Mouse (Mus musculus) ES-Bruce4 (cell line): ENCODE measurements at regions not wholly inside any gene's neighbourhood (a gene's known extent, or its start where the extent isn't known, plus 50 kb on each side); places are given as distances from the start of the nearest gene placed in this dataset.

Experiments used
- H3K27ac ChIP-seq: 2 replicates; pipeline ENCODE4 v1.5.1; 2012; ENCODE audit warnings: low read length, inconsistent platforms; ENCODE audit not compliant: insufficient read depth
- H3K27me3 ChIP-seq: 2 replicates; pipeline ENCODE4 v1.6.1; 2012; ENCODE audit warnings: mild to moderate bottlenecking, low read length, inconsistent platforms; ENCODE audit not compliant: control insufficient read depth, poor library complexity, insufficient read depth, severe bottlenecking
- H3K36me3 ChIP-seq: 2 replicates; pipeline ENCODE4 v1.6.1; 2012; ENCODE audit warnings: inconsistent platforms, mild to moderate bottlenecking, low read length, moderate library complexity; ENCODE audit not compliant: control insufficient read depth, poor library complexity, insufficient read depth, severe bottlenecking
- H3K4me1 ChIP-seq: one replicate; pipeline ENCODE4 v1.8.1; 2011; ENCODE audit warnings: low read length; ENCODE audit not compliant: control insufficient read depth, insufficient read depth
- H3K4me3 ChIP-seq: 2 replicates; pipeline ENCODE4 v1.5.1; 2011; ENCODE audit warnings: low read depth, mild to moderate bottlenecking, low read length
- H3K9ac ChIP-seq: 2 replicates; pipeline ENCODE4 v1.6.1; 2012; ENCODE audit warnings: low read depth, mild to moderate bottlenecking, inconsistent platforms; ENCODE audit not compliant: poor library complexity, severe bottlenecking
- H3K9me3 ChIP-seq: replicated peaks from 2 replicates; pipeline ENCODE4 v1.6.1; 2012; ENCODE audit warnings: mild to moderate bottlenecking, low read length, inconsistent platforms; ENCODE audit not compliant: control insufficient read depth, poor library complexity, insufficient read depth, severe bottlenecking
- CTCF ChIP-seq: IDR thresholded peaks from one replicate; pipeline ENCODE4 v1.8.1; 2011; ENCODE audit warnings: low read depth, low read length
- EP300 ChIP-seq: IDR thresholded peaks from 2 replicates; pipeline ENCODE4 v1.6.1; 2011; ENCODE audit warnings: low read depth, low read length; ENCODE audit not compliant: insufficient read depth
- POLR2A ChIP-seq: IDR thresholded peaks from one replicate; pipeline ENCODE4 v1.8.1; 2011; ENCODE audit warnings: low read length; ENCODE audit not compliant: insufficient read depth

GRCm38 (mm10) chr8:89566461-89566860 lies 522.5 kb upstream of the Sall1 start:
- Histone ChIP-seq H3K27me3 (no peaks in the 10 kb centered on the region; the same call in 1 of the 2 replicates), H3K9me3 (no peaks in the 10 kb centered on the region), H3K36me3 (no peaks in the 10 kb centered on the region), H3K4me3 (no peak overlapping the region), H3K4me1 (no peaks in the 10 kb centered on the region), H3K9ac (no peak overlapping the region), H3K27ac (no peak overlapping the region)
- no peak for TF ChIP-seq POLR2A
- TF ChIP-seq EP300 = no peak
- TF ChIP-seq CTCF = no peak

DNA sequence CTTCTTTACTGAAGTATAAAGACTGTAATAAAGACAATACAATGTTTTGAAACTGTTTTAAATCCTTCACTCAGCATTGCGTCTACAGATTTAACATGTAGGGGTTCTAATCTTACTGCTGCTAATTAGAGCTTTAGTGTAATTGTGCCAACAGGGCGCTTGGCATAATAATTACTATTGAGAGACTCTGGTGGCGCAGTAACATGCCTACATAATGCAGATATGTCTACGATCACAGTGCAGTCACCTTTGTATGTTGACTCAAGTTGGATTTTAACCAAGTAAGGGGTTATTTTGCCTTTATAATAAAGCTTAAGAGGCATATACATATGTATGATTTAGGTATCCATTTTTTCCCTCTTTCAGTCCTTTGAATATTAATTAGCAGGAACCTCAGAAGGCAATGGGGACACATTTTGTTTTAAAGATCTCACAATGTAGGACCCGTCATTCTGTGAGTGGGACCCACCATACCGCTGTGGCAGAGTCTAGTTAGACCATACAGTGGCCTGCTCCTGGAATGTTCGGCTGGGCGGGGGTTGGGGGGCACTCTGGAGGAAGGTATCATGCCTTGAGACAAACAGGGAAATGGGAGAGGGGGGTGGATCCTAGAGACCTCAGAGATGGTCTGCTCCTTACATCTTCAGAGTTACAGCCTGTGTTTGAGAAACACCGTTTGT lies 521.3 kb upstream of the Sall1 start:
- TF ChIP-seq CTCF = no peak
- TF ChIP-seq EP300 = no peak
- TF ChIP-seq POLR2A = no peak
- Histone ChIP-seq H3K9ac (no peak overlapping the region), H3K4me1 (no peaks in the 10 kb centered on the region), H3K4me3 (no peak overlapping the region), H3K36me3 (no peaks in the 10 kb centered on the region), H3K27me3 (no peaks in the 10 kb centered on the region; the same call in 1 of the 2 replicates), H3K9me3 (no peaks in the 10 kb centered on the region), H3K27ac (no peak overlapping the region)

DNA sequence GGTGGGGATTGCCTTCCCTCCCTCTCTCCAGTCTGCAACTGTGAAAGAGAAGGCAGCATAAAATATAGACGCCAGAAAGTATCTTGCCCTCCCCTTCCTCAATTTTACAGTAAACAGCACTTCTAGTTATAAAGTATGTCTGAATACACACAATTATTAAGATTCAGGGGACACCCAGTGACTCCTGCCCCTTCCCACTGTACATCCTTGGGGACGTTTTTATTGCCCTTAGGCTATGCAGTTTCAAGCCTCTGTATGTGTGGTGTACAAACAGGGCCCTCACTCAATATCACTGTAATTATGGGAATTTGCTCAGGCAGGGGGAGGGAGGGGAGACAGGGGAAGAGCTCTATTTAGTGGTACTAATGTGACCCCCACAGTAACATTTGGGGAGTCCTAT lies 519.6 kb upstream of the Sall1 start:
- Histone ChIP-seq H3K36me3 (no peaks in the 10 kb centered on the region), H3K9me3 (no peaks in the 10 kb centered on the region), H3K27ac (no peak overlapping the region), H3K4me3 (no peak overlapping the region), H3K9ac (no peak overlapping the region), H3K27me3 (no peaks in the 10 kb centered on the region; the same call in 1 of the 2 replicates), H3K4me1 (no peaks in the 10 kb centered on the region)
- TF ChIP-seq CTCF (no peak), POLR2A (no peak), EP300 (no peak)

DNA sequence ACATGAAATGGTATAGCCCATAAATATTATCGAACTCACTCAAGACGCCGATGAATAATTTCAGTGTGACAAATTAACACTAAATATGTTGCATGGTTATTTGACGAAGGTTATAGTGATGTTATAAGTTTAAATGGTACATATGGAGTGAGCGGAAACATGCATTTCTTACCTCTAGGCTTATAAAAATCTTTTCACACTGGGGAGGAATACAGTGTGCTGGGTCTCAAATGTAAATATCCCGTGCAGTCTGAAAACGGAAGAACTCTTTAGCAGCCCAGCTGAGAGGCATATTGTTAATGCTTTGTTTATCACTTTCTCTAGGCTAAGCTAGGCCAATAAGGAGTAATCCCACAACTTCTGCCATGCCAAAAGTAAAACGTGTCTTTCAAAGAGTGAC lies 518.6 kb upstream of the Sall1 start:
- Histone ChIP-seq H3K27ac (no peak overlapping the region), H3K9ac (no peak overlapping the region), H3K9me3 (no peaks in the 10 kb centered on the region), H3K36me3 (no peaks in the 10 kb centered on the region), H3K27me3 (no peaks in the 10 kb centered on the region; the same call in 1 of the 2 replicates), H3K4me3 (no peak overlapping the region), H3K4me1 (no peaks in the 10 kb centered on the region)
- no peak for TF ChIP-seq POLR2A
- no peak for TF ChIP-seq CTCF
- no peak for TF ChIP-seq EP300

- TF ChIP-seq POLR2A (no peak), CTCF (no peak), EP300 (no peak)
- Histone ChIP-seq H3K4me1 (no peaks in the 10 kb centered on the region), H3K27ac (no peak overlapping the region), H3K27me3 (peaks cover 1% of the 10 kb centered on the region; the same call in 1 of the 2 replicates), H3K9me3 (no peaks in the 10 kb centered on the region), H3K4me3 (no peak overlapping the region), H3K9ac (no peak overlapping the region), H3K36me3 (no peaks in the 10 kb centered on the region)
These were observed 497.3 kb upstream of the Sall1 start for GRCm38 (mm10) chr8:89541231-89541630.

DNA sequence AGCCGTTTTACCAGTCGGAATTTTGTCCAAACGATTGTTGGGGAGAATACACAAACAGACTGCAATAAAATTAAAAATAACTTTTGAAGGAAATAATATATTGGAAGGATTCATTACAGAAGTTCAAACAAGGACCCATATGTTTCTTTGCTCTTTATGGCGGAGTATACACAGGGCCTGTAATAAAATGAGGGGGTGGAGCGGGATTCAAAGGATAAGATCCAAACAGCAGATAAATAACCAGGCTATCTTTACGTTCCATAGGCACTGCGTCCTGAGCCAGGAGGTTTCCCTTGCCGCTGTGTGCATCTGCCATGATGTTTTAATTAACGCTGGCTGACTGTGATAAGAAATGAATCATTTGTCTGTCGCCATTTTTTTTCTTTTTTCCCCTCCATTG lies 490.6 kb upstream of the Sall1 start:
- no peaks in the 10 kb centered on the region for H3K36me3 ChIP-seq
- no peak overlapping the region for H3K9ac ChIP-seq
- H3K27me3 ChIP-seq = no peaks in the 10 kb centered on the region; the same call in 1 of the 2 replicates
- no peak for TF ChIP-seq POLR2A
- no peak for TF ChIP-seq EP300
- no peak for TF ChIP-seq CTCF
- no peak overlapping the region for H3K4me3 ChIP-seq
- no peaks in the 10 kb centered on the region for H3K9me3 ChIP-seq
- H3K4me1 ChIP-seq = no peaks in the 10 kb centered on the region
- H3K27ac ChIP-seq = no peak overlapping the region
